Mouse (Mus musculus) bone marrow macrophage, adult 2 months (primary cell): ENCODE measurements at regions not wholly inside any gene's neighbourhood (a gene's known extent, or its start where the extent isn't known, plus 50 kb on each side); places are given as distances from the start of the nearest gene placed in this dataset.

Experiments used
- CTCF ChIP-seq: IDR thresholded peaks from 2 replicates; pipeline ENCODE4 v1.5.1; 2012; ENCODE audit warnings: low read depth, mild to moderate bottlenecking, low read length, moderate library complexity
- POLR2A ChIP-seq: IDR thresholded peaks from 2 replicates; pipeline ENCODE4 v1.6.1; 2012; ENCODE audit warnings: mild to moderate bottlenecking, low read depth, low read length, borderline replicate concordance

DNA sequence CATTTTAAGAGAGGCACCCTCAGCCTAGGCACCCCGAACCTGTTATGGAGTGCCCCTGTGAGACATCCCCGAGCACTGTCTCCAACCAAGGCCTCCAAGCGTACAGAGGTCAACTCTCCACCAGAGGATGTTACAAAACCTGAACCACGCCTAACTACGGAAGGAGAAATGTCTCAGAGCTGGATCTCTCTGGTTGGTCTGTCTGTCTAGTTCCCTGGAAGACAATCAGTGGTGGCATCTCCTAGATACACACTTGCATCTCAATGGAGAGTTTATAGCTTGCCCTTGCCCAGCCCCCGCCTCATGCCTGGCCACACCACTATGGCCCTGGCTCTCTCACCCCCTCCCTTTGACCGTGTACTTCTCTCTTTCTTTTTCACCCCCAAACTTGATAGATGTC lies 69.2 kb downstream of the Mis18a start:
- TF ChIP-seq CTCF (no peak), POLR2A (no peak)
